Mouse (Mus musculus) ES-E14 (cell line): Measurements from ENCODE around the gene Chp1.

ENCODE experiments used
- MAFK ChIP-seq: IDR thresholded peaks from 2 replicates; pipeline ENCODE4 v1.6.1; 2014; ENCODE audit warnings: mild to moderate bottlenecking, low read depth, low read length, inconsistent platforms; ENCODE audit not compliant: insufficient read depth
- ZC3H11A ChIP-seq: IDR thresholded peaks from 2 replicates; pipeline ENCODE4 v1.6.1; 2012; ENCODE audit warnings: low read depth, mild to moderate bottlenecking, inconsistent platforms, low read length, borderline replicate concordance

- no peak for TF ChIP-seq ZC3H11A
- TF ChIP-seq MAFK = no peak
These were observed 8.7 kb upstream of the Chp1 start for GRCm38 (mm10) chr2:119538802-119539201.
